ENCODE assay signal across 8 mouse cellular contexts in the genomic region with DNA sequence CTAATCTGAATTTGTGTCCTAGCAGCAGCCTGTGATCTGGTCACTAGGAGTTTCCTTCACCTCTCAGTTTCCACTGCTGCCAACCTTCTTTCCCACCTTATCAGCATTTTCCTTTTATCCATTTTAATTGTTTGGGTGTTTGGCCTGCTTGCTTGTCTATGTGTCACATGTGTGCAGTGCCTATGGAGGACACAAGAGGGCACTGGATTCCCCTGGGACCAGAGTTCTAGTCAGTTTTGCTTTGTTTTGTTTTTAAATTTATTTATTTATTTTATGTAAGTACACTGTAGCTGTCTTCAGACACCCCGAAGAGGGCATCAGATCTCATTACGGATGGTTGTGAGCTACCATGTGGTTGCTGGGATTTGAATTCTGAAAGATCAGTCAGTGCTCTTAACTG. TPM values are rescaled to one million over a fixed set of nuclear protein-coding genes. Genes with fewer than 3 reads are reported as not detected.
DNase-seq lines count a peak whose midpoint lies in the region; ATAC-seq lines count a peak whose summit lies in the region.

No protein-coding gene starts in this region.

- peak; percentile 60 for DNase-seq in CD4-positive, CD25-positive, alpha-beta regulatory T cell, adult 2 months (ENCODE audit: low read depth, low spot score)
- peak; percentile 50 for DNase-seq in kidney, adult 9 months
- no peak for DNase-seq in kidney, adult 11 months
- DNase-seq in NIH3T3 (ENCODE audit: low read depth), result peak; percentile 62
- no peak for DNase-seq in left cerebral cortex, adult 11 months (ENCODE audit: low spot score)
- no peak for DNase-seq in layer of hippocampus, adult 11-12 months (ENCODE audit: low spot score)

- no peak for ATAC-seq in CD4-positive, CD25-positive, alpha-beta regulatory T cell, adult 4 months
- peak; percentile 38; the same call in 1 of the 2 replicates for ATAC-seq in megakaryocyte, adult 5-6 weeks (ENCODE audit: poor library complexity, severe bottlenecking)

RNA-seq across cellular contexts. Expression of a gene that starts 22.9 kb away (rescaled TPM):
- 1 to 10 TPM; 3.9 to 6.4 TPM for polyA plus RNA-seq in CD4-positive, CD25-positive, alpha-beta regulatory T cell, adult 4 months (2017; shearing (Covaris generic))
- 28.0 and 30.6 TPM in 2 replicates for total RNA-seq in megakaryocyte, adult 5-6 weeks (2015)
- 8.8 and 11.7 TPM in 2 replicates for total RNA-seq in megakaryocyte, adult 5-6 weeks (2017)

RNA-seq across cellular contexts. Expression of a gene that starts 30.7 kb away (rescaled TPM):
- not detected for polyA plus RNA-seq in CD4-positive, CD25-positive, alpha-beta regulatory T cell, adult 4 months (2017; shearing (Covaris generic))
- not detected in 2 replicates for total RNA-seq in megakaryocyte, adult 5-6 weeks (2015)
- 0.66 TPM in 1 of 2 replicates, not detected in the other for total RNA-seq in megakaryocyte, adult 5-6 weeks (2017)

RNA-seq across cellular contexts. Expression of a gene that starts 56.3 kb away (rescaled TPM):
- 100 to 1,000 TPM; 182 to 206 TPM for polyA plus RNA-seq in CD4-positive, CD25-positive, alpha-beta regulatory T cell, adult 4 months (2017; shearing (Covaris generic))
- total RNA-seq in megakaryocyte, adult 5-6 weeks (2015), result 242 and 264 TPM in 2 replicates
- total RNA-seq in megakaryocyte, adult 5-6 weeks (2017), result 684 and 685 TPM in 2 replicates

RNA-seq across cellular contexts. Expression of a gene that starts 58.5 kb away (rescaled TPM):
- polyA plus RNA-seq in CD4-positive, CD25-positive, alpha-beta regulatory T cell, adult 4 months (2017; shearing (Covaris generic)), result 1 to 10 TPM; 1.1 to 1.7 TPM
- 17.1 and 22.2 TPM in 2 replicates for total RNA-seq in megakaryocyte, adult 5-6 weeks (2015)
- total RNA-seq in megakaryocyte, adult 5-6 weeks (2017), result 9.1 and 12.1 TPM in 2 replicates

RNA-seq across cellular contexts. Expression of a gene that starts 58.5 kb away (rescaled TPM):
- polyA plus RNA-seq in CD4-positive, CD25-positive, alpha-beta regulatory T cell, adult 4 months (2017; shearing (Covaris generic)), result 10 to 100 TPM; 74.8 to 88.4 TPM
- total RNA-seq in megakaryocyte, adult 5-6 weeks (2015), result 51.8 and 56.7 TPM in 2 replicates
- total RNA-seq in megakaryocyte, adult 5-6 weeks (2017), result 298 and 386 TPM in 2 replicates

Comparison
In these comparisons a context has a peak if more than half of its experiments do, and no peak if none do; other contexts are left out.
1. DNase-seq: peak in CD4-positive, CD25-positive, alpha-beta regulatory T cell, adult 2 months (single experiment), kidney, adult 9 months (single experiment) and NIH3T3 (single experiment); none in kidney, adult 11 months (single experiment), left cerebral cortex, adult 11 months (single experiment) and layer of hippocampus, adult 11-12 months (single experiment).